Mouse (Mus musculus) forebrain, embryonic 12.5 days (tissue): ENCODE data around the gene Yjefn3. TPM values are rescaled to one million over a fixed set of nuclear protein-coding genes. Genes with fewer than 3 reads are reported as not detected.
"Not testable (repeated sequence)": the region's sequence is repeated elsewhere in the genome, so short reads cannot be mapped to it uniquely, and the experiment has no call there.

Experiments
- ATAC-seq: fragments of 200-750 bp; cut with Nextera tagmentation; 2 replicates; pipeline ENCODE4 v1.8.0; 2017; ENCODE audit warnings: moderate TSS enrichment; ENCODE audit not compliant: low FRiP score
- H3K27ac ChIP-seq: fragments of 300-500 bp; sonication (generic); 2 replicates; pipeline ENCODE4 v1.5.1; 2016; ENCODE audit warnings: mild to moderate bottlenecking
- H3K27me3 ChIP-seq: fragments of 300-500 bp; sonication (generic); 2 replicates; pipeline ENCODE4 v1.6.1; 2016; ENCODE audit warnings: mild to moderate bottlenecking
- H3K36me3 ChIP-seq: fragments of 300-500 bp; sonication (generic); replicated peaks from 2 replicates; pipeline ENCODE4 v1.6.1; 2016; ENCODE audit warnings: mild to moderate bottlenecking
- H3K4me1 ChIP-seq: fragments of 300-500 bp; sonication (generic); 2 replicates; pipeline ENCODE4 v1.6.1; 2016
- H3K4me2 ChIP-seq: fragments of 300-500 bp; sonication (generic); 2 replicates; pipeline ENCODE4 v1.6.1; 2016; ENCODE audit warnings: mild to moderate bottlenecking, moderate library complexity
- H3K4me3 ChIP-seq: fragments of 300-500 bp; sonication (generic); replicated peaks from 2 replicates; pipeline ENCODE4 v1.5.1; 2016; ENCODE audit warnings: mild to moderate bottlenecking
- H3K9ac ChIP-seq: fragments of 300-500 bp; sonication (generic); 2 replicates; pipeline ENCODE4 v1.6.1; 2016; ENCODE audit warnings: mild to moderate bottlenecking
- H3K9me3 ChIP-seq: fragments of 300-500 bp; sonication (generic); 2 replicates; pipeline ENCODE4 v1.6.1; 2016
- WGBS: fragments of 180-500 bp; shearing (Covaris S2); methylation state at CpG from one replicate; pipeline ENCODE4 v1.1.7; 2016; 5-methylcytosine and 5-hydroxymethylcytosine counted together
- polyA plus RNA-seq: library from polyadenylated mRNA; unstranded; fragments of >200 nt; fragmentation: Nextera tagmentation; extraction: Ambion mirVana; gene quantifications from 2 replicates; pipeline ENCODE4 v1.2.1, GENCODE M21; 2016

Gene Yjefn3
- polyA plus RNA-seq: 7.0 and 9.8 TPM in 2 replicates

DNA sequence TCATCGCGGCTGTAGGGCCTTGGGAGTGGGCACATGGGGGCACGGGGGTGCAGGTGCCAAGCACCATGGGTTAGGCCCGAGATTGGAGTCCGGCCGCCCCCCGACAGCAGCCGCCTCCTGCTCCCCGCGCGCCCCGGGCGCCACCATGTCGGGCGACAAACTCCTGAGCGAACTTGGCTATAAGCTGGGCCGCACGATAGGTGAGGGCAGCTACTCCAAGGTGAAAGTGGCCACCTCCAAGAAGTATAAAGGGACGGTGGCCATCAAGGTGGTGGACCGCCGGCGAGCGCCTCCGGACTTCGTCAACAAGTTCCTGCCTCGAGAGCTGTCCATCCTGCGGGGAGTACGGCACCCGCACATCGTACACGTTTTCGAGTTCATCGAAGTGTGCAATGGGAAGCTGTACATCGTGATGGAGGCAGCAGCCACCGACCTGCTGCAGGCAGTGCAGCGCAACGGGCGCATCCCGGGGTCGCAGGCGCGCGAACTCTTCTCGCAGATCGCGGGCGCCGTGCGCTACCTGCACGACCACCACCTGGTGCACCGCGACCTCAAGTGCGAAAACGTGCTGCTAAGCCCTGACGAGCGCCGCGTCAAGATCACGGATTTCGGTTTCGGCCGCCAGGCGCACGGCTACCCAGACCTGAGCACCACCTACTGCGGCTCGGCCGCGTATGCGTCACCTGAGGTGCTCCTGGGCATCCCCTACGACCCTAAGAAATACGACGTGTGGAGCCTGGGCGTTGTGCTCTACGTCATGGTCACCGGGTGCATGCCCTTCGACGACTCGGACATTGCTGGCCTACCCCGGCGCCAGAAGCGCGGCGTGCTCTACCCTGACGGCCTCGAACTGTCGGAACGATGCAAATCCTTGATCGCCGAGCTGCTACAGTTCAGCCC lies at the start of gene Yjefn3, which contains the start of the genes Tssk6 and Ndufa13:
Gene Yjefn3, minus strand, starts transcription at position 550 of the 900 bp plus-strand sequence.
Gene Tssk6, plus strand, starts transcription at position 22 of the 900 bp plus-strand sequence.
Gene Ndufa13, minus strand, starts transcription at position 396 of the 900 bp plus-strand sequence.
- Histone ChIP-seq H3K9me3 (no peaks in the 10 kb centered on the region), H3K9ac (peak within 1 kb of the TSS; percentile 77), H3K4me3 (peak within 1 kb of the TSS; percentile 69), H3K27me3 (no peaks in the 10 kb centered on the region), H3K4me2 (peak within 1 kb of the TSS; percentile 89), H3K4me1 (peaks cover 42% of the 10 kb centered on the region), H3K27ac (peak within 1 kb of the TSS; percentile 91), H3K36me3 (peaks cover 26% of the 10 kb centered on the region)
- ATAC-seq: peak; percentile 60
- WGBS: 5% methylated on average over 89 of the region's 89 CpGs

DNA sequence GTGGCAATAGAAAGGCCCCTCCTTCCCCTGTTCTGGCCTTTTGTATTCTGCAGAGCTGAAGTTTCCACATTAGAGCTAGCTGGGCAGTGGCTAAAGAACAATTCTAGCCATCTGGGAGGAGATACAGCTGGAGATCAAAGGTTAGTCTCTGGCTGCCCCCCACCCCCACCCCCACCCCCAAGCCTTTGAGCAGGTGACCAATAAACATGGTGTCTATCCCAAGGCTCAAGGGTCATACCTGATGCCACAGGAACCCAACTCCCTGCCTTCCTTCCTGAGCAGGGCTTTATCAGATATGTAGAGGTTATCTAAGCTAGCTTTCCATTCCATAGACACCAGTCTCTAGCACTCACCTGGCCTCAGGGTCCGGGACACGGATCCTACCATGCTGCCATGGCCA lies 47.8 kb upstream of the Yjefn3 start:
- ATAC-seq: no peak
- peaks cover 3% of the 10 kb centered on the region; the same call in 1 of the 2 replicates for H3K4me1 ChIP-seq

DNA sequence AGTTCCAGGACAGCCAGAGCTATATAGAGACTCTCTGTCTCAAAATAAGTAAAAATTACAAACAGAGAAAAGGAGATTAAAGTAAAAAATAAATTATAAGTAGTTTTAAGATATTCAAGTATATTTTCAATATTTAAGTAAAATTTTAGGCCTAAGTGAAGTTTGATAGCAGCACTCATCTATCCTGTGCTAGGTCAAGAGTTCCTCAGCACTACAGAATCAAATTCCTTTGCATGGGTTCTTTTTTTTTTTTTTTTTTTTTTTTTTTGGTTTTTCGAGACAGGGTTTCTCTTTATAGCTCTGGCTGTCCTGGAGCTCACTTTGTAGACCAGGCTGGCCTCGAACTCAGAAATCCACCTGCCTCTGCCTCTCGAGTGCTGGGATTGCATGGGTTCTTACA lies 40.0 kb upstream of the Yjefn3 start:
- 98% methylated on average over 2 of the region's 3 CpGs for WGBS

More for the DNA sequence above, 47.8 kb upstream of the Yjefn3 start:
- WGBS: 93% methylated on average over 2 of the region's 2 CpGs
- no peak overlapping the region for H3K4me2 ChIP-seq
- H3K9ac ChIP-seq: no peak overlapping the region
- no peaks in the 10 kb centered on the region for H3K9me3 ChIP-seq
- no peak overlapping the region for H3K4me3 ChIP-seq
- no peaks in the 10 kb centered on the region for H3K27me3 ChIP-seq
- peaks cover 16% of the 10 kb centered on the region for H3K36me3 ChIP-seq
- H3K27ac ChIP-seq: no peak overlapping the region

DNA sequence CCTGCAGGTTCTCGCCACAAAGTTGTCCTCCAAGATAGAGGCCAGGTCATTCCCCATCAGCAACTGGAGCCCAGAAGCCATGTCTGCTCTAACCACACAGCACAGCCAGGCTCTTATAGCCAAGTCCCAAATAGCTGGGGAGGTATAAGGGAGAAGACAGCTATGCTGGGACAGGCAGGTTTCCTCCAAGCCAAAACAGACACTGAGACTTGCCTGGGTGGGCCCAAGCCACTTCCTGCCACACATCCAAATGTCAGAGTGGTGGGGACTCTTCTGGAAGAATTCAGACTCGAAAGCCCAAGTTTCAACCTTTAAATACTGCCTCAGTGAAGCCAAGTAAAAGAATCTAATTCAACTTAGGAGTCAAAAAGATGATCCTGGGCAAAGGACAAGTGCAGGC lies 37.9 kb upstream of the Yjefn3 start:
- Histone ChIP-seq H3K4me1 (peaks cover 15% of the 10 kb centered on the region), H3K4me3 (no peak overlapping the region), H3K9me3 (no peaks in the 10 kb centered on the region), H3K4me2 (no peak overlapping the region), H3K9ac (no peak overlapping the region), H3K27me3 (no peaks in the 10 kb centered on the region), H3K36me3 (peaks cover 7% of the 10 kb centered on the region), H3K27ac (no peak overlapping the region)
- 90% methylated on average over 2 of the region's 2 CpGs for WGBS
- no peak for ATAC-seq

More for the DNA sequence above, 40.0 kb upstream of the Yjefn3 start:
- not testable (repeated sequence) for H3K9me3 ChIP-seq, H3K9ac ChIP-seq, ATAC-seq, H3K27me3 ChIP-seq, H3K4me3 ChIP-seq, H3K36me3 ChIP-seq, H3K4me2 ChIP-seq, H3K27ac ChIP-seq, H3K4me1 ChIP-seq

DNA sequence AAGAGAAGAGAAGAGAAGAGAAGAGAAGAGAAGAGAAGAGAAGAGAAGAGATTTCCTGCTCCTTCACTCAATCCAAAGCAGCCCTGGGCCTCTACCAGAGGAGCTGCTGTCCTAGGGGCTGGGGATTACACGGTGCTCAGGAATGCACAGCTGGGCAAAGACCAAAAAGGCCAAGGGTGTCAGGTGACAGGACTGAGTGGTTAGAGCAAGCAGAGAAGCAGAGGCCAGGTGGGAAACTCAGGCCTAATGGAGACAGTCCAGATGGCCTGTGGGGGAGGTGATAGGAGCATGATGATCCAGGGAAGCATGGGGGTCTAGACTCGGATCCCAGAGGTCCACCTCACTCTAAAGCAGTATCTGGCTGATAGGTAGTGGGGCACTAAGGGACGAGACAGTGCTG lies 37.1 kb upstream of the Yjefn3 start:
- no peak overlapping the region for H3K9ac ChIP-seq
- peaks cover 14% of the 10 kb centered on the region for H3K36me3 ChIP-seq
- no peak for ATAC-seq
- peaks cover 15% of the 10 kb centered on the region for H3K4me1 ChIP-seq
- H3K4me3 ChIP-seq: no peak overlapping the region
- H3K27ac ChIP-seq: no peak overlapping the region
- no peak overlapping the region for H3K4me2 ChIP-seq
- H3K27me3 ChIP-seq: no peaks in the 10 kb centered on the region
- H3K9me3 ChIP-seq: no peaks in the 10 kb centered on the region
- 53% methylated on average over 3 of the region's 3 CpGs for WGBS

DNA sequence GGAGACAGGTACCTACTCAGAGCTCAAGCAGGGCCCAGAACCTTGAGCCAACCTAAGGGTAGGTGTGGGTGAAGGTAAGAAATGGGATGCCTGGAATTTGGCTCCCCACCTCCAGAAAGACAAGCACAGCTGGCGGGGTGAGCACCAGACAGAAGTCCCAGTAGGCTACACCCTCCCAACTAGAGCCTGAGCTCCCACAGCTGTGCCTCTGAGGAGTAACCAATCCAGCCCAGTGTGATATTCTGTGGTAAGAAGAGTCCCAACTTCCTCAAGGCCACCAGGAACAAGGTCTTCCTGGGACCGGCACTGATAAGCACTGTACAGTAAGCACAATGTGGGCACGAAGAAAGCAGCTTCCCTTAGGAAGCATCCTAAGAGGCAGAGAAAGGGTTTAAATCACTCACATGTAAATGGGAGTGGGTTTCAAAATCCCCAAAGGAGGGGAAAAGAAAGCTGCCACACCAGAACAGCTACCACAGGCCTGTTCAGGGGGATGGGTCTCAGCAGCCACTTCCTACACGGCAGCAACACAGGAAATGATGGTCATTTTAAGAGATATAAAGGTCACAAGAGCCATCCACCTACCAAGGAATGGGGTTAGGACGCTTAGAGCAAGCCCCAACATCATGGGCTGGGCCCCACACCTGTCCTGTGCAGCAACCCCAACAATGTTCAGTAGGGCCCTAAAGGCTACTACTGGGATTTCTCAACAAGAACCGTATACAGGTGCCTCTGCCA lies 35.9 kb upstream of the Yjefn3 start:
- no peaks in the 10 kb centered on the region for H3K9me3 ChIP-seq
- H3K4me2 ChIP-seq: no peak overlapping the region
- no peaks in the 10 kb centered on the region for H3K27me3 ChIP-seq
- no peak overlapping the region for H3K4me3 ChIP-seq
- H3K4me1 ChIP-seq: peaks cover 15% of the 10 kb centered on the region
- no peak for ATAC-seq
- H3K9ac ChIP-seq: no peak overlapping the region
- WGBS: 96% methylated on average over 6 of the region's 6 CpGs
- H3K27ac ChIP-seq: no peak overlapping the region
- peaks cover 24% of the 10 kb centered on the region for H3K36me3 ChIP-seq

DNA sequence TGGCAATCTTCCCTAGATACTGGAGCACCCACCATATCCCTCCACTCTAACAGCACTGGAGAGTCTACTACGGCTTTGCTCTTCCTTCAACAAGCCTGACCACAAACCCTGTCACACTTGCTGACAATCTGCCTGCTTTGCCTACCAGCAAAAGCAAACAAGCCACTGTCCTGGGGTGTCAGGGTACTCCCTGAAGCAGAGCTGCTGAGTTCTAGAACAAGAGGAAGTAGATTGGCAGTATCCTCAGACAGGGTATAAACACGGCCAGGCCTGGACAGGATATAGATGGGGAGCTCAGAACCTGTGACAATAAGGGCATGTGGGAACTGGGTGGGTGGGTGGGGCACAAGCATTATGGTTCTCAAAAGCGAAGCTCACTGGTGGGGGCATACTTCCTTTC lies 35.0 kb upstream of the Yjefn3 start:
- Histone ChIP-seq H3K4me3 (no peak overlapping the region), H3K9me3 (no peaks in the 10 kb centered on the region), H3K4me2 (no peak overlapping the region), H3K9ac (no peak overlapping the region), H3K36me3 (peaks cover 24% of the 10 kb centered on the region), H3K27ac (no peak overlapping the region), H3K4me1 (peaks cover 15% of the 10 kb centered on the region), H3K27me3 (no peaks in the 10 kb centered on the region)
- no peak for ATAC-seq
- WGBS: 93% methylated on average over 3 of the region's 3 CpGs

DNA sequence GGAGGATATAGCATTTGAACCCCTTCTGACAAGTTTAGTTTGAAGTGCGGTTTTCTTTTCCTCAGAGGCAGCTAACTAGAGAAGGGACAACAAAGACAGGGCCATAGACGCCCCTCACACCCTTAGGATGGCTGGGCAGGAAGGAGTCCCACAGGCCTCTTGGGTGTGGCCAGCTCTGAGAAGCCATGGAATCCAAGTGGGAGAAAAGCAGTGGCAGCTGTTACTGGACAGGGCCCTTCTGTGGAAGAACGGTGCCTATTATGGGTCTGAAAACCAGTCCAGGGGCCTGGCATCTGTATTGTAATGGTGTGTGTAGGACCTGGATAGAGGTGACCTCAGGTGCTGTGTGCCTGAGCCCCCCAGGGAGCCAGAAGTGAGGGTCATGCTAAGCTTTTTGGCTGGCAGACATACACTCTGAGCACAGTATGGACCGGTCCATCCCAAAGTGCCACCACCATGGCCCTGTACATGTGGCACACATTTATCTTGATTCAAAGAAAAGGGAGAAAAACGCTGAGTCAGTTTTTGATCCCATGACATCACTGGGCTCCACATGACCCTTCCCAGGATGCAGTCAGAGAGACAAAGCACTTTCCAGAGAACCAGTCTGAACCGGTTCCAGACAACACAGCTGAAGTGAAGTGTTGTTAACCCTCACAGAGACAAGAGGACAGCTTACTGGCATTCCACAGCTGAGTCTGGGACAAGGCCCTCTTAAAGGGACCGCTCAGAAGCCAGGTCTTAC lies 33.7 kb upstream of the Yjefn3 start:
- Histone ChIP-seq H3K4me3 (no peak overlapping the region), H3K27me3 (no peaks in the 10 kb centered on the region), H3K36me3 (peaks cover 24% of the 10 kb centered on the region), H3K9me3 (no peaks in the 10 kb centered on the region), H3K4me2 (no peak overlapping the region), H3K4me1 (peaks cover 15% of the 10 kb centered on the region), H3K27ac (peak overlapping the region; percentile 71), H3K9ac (no peak overlapping the region)
- 65% methylated on average over 7 of the region's 7 CpGs for WGBS
- peak; percentile 81 for ATAC-seq

DNA sequence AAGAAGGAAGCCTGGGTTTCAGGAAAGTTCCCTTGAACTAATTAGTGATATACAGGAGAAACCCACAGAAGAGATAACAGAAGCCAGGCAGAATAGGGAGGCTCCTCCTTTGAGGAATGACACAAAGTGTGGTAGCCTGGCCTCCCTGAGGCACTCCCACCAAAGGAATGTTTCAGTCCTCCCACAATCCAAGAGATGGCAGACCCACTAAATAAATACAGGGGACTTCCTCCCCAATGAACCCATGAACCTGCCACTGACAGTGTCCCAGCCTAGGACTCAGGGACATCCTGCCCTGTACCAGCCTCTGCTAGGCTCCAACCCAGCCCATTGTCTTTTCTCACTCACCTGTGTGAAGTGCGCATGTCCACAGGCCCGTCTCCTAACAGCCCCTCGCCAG lies 32.9 kb upstream of the Yjefn3 start:
- Histone ChIP-seq H3K4me3 (no peak overlapping the region), H3K4me2 (no peak overlapping the region), H3K27ac (no peak overlapping the region), H3K36me3 (peaks cover 24% of the 10 kb centered on the region), H3K4me1 (peaks cover 15% of the 10 kb centered on the region), H3K9ac (no peak overlapping the region), H3K9me3 (no peaks in the 10 kb centered on the region), H3K27me3 (no peaks in the 10 kb centered on the region)
- WGBS: 91% methylated on average over 3 of the region's 3 CpGs
- no peak for ATAC-seq

DNA sequence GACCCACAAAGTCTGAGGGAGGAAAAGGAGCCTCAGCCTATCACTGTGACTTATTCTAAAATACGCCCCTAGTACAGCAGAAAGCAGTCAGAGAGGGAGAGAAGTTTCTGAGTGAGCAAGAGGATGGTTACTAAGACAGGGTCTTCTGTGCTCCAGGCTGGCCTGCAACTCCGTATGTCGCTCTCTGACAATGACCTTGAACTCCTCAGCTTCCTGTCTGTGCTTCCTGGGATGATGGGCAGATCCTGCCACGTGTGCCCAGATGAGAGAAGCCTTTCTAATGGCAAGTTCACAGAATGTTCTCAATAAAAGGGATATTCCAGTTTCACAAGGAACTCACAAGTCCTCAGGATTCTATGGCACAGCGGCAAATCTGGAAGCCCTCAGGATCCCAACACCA lies 32.1 kb upstream of the Yjefn3 start:
- H3K27ac ChIP-seq: no peak overlapping the region
- WGBS: 92% methylated on average over 5 of the region's 5 CpGs
- H3K36me3 ChIP-seq: peaks cover 24% of the 10 kb centered on the region
- H3K9ac ChIP-seq: no peak overlapping the region
- H3K4me3 ChIP-seq: no peak overlapping the region
- peaks cover 15% of the 10 kb centered on the region for H3K4me1 ChIP-seq
- H3K9me3 ChIP-seq: no peaks in the 10 kb centered on the region
- ATAC-seq: no peak
- H3K4me2 ChIP-seq: no peak overlapping the region
- no peaks in the 10 kb centered on the region for H3K27me3 ChIP-seq

DNA sequence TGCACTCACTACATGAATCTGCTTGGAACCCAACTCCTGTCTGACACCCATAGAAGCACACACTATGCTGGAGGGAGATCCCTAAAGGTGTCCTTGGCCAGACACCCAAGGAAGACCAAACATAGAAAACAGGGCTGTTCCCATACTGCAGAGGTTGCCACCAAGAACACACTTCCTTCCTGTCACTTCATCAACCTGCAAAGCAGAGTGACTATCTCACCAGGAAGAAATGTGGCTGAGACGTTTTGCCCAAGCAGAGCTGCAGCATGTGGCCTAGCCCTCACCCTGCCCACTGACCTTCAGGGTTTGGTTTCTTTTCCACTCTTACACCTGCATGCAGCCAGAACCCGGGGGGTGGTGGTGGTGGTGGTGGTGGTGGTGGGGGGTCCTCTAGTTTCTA lies 31.3 kb upstream of the Yjefn3 start:
- no peak overlapping the region for H3K4me2 ChIP-seq
- no peak for ATAC-seq
- H3K27me3 ChIP-seq: no peaks in the 10 kb centered on the region
- peaks cover 24% of the 10 kb centered on the region for H3K36me3 ChIP-seq
- no peaks in the 10 kb centered on the region for H3K9me3 ChIP-seq
- no peak overlapping the region for H3K4me3 ChIP-seq
- 82% methylated on average over 2 of the region's 2 CpGs for WGBS
- H3K9ac ChIP-seq: no peak overlapping the region
- peaks cover 15% of the 10 kb centered on the region for H3K4me1 ChIP-seq
- H3K27ac ChIP-seq: no peak overlapping the region

DNA sequence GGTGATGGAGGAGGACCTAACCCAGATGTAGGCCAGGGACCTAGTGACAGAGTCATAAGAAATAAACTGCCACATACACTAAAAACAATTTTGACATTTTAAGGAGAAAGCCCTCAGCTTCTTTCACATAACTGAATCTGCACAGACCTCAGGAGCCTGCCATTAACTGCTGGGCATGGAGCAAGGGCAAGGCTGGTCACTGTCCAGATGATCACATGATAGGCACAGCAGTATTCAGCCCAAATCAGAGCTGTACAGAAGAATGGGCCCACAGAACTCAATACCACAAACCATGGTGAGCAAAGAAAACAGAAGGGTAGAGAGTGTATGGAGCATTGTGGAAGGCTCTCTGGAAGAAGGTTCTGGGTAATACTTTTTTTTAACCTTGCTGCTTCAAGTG lies 24.4 kb upstream of the Yjefn3 start:
- no peak overlapping the region for H3K4me2 ChIP-seq

More for the DNA sequence above, 24.4 kb upstream of the Yjefn3 start:
- H3K36me3 ChIP-seq: no peaks in the 10 kb centered on the region
- ATAC-seq: no peak
- no peaks in the 10 kb centered on the region; the same call in 1 of the 2 replicates for H3K4me1 ChIP-seq
- H3K4me3 ChIP-seq: no peak overlapping the region
- H3K9me3 ChIP-seq: no peaks in the 10 kb centered on the region
- no peak overlapping the region for H3K9ac ChIP-seq
- no peak overlapping the region for H3K27ac ChIP-seq
- no peaks in the 10 kb centered on the region for H3K27me3 ChIP-seq
